Mouse (Mus musculus): Measurements from ENCODE around the gene Clpp. TPM values are rescaled to one million over a fixed set of nuclear protein-coding genes. Genes with fewer than 3 reads are reported as not detected.

The Clpp gene
- total and polyA plus RNA-seq, 3 experiments: 48.1 to 208 (median 75.3) TPM

- TF ChIP-seq GATA2 (IDR thresholded peaks at IDR 0.05; ENCODE audit: borderline replicate concordance, low read depth, low read length) (no peak), CTCF (IDR thresholded peaks at IDR 0.05; ENCODE audit: low read depth, low read length) (no peak), GATA1 (IDR thresholded peaks at IDR 0.05; ENCODE audit: borderline replicate concordance, low read length) (no peak), TAL1 (conservative IDR thresholded peaks at IDR 0.05; ENCODE audit: low read depth, low read length) (no peak), POLR2AphosphoS5 (IDR thresholded peaks at IDR 0.05; ENCODE audit: insufficient replicate concordance, low read depth, low read length) (no peak)
- no peaks in the 10 kb centered on the region for H3K36me3 ChIP-seq (replicated peaks)
- H3K27me3 ChIP-seq (ENCODE audit: insufficient read depth, low read length): peaks cover 31% of the 10 kb centered on the region
- H3K4me3 ChIP-seq (ENCODE audit: low read depth, low read length): no peak overlapping the region
- ATAC-seq (ENCODE audit: extremely low read depth, insufficient number of reproducible peaks, low FRiP score, poor library complexity, severe bottlenecking): no peak
- peaks cover 10% of the 10 kb centered on the region for H3K4me1 ChIP-seq (ENCODE audit: insufficient read depth, low read depth, low read length)
- no peak for DNase-seq (ENCODE audit: low spot score)
- no peaks in the 10 kb centered on the region for H3K9me3 ChIP-seq (replicated peaks)
These were observed 5.2 kb upstream of the Clpp start for GRCm38 (mm10) chr17:56984886-56985285.

GRCm38 (mm10) chr17:56985656-56986055 lies 4.4 kb upstream of the Clpp start:
- Histone ChIP-seq H3K36me3 (replicated peaks) (no peaks in the 10 kb centered on the region), H3K27me3 (ENCODE audit: insufficient read depth, low read length) (peaks cover 31% of the 10 kb centered on the region), H3K4me3 (ENCODE audit: low read depth, low read length) (no peak overlapping the region), H3K9me3 (replicated peaks) (no peaks in the 10 kb centered on the region), H3K4me1 (ENCODE audit: insufficient read depth, low read depth, low read length) (peaks cover 14% of the 10 kb centered on the region)
- TF ChIP-seq GATA1 (IDR thresholded peaks at IDR 0.05; ENCODE audit: borderline replicate concordance, low read length) (no peak), POLR2AphosphoS5 (IDR thresholded peaks at IDR 0.05; ENCODE audit: insufficient replicate concordance, low read depth, low read length) (no peak), TAL1 (conservative IDR thresholded peaks at IDR 0.05; ENCODE audit: low read depth, low read length) (no peak), CTCF (IDR thresholded peaks at IDR 0.05; ENCODE audit: low read depth, low read length) (no peak), GATA2 (IDR thresholded peaks at IDR 0.05; ENCODE audit: borderline replicate concordance, low read depth, low read length) (no peak)
- no peak for ATAC-seq (ENCODE audit: extremely low read depth, insufficient number of reproducible peaks, low FRiP score, poor library complexity, severe bottlenecking)
- DNase-seq (ENCODE audit: low spot score): no peak

GRCm38 (mm10) chr17:56986105-56986805 lies 3.9 kb upstream of the Clpp start:
- TF ChIP-seq GATA1 (IDR thresholded peaks at IDR 0.05; ENCODE audit: borderline replicate concordance, low read length) (no peak), CTCF (IDR thresholded peaks at IDR 0.05; ENCODE audit: low read depth, low read length) (no peak), POLR2AphosphoS5 (IDR thresholded peaks at IDR 0.05; ENCODE audit: insufficient replicate concordance, low read depth, low read length) (no peak), TAL1 (conservative IDR thresholded peaks at IDR 0.05; ENCODE audit: low read depth, low read length) (no peak), GATA2 (IDR thresholded peaks at IDR 0.05; ENCODE audit: borderline replicate concordance, low read depth, low read length) (no peak)
- peaks cover 19% of the 10 kb centered on the region for H3K4me1 ChIP-seq (ENCODE audit: insufficient read depth, low read depth, low read length)

GRCm38 (mm10) chr17:56988441-56988840 lies 1.7 kb upstream of the Clpp start:
- peaks cover 18% of the 10 kb centered on the region for H3K27me3 ChIP-seq (ENCODE audit: insufficient read depth, low read length)
- ATAC-seq (ENCODE audit: extremely low read depth, insufficient number of reproducible peaks, low FRiP score, poor library complexity, severe bottlenecking) (no peak), DNase-seq (ENCODE audit: low spot score) (no peak)
- H3K4me3 ChIP-seq (ENCODE audit: low read depth, low read length): no peak overlapping the region
- peaks cover 34% of the 10 kb centered on the region for H3K4me1 ChIP-seq (ENCODE audit: insufficient read depth, low read depth, low read length)
- no peaks in the 10 kb centered on the region for H3K9me3 ChIP-seq (replicated peaks)
- H3K36me3 ChIP-seq (replicated peaks): peaks cover 23% of the 10 kb centered on the region
- no peak for TF ChIP-seq CTCF (IDR thresholded peaks at IDR 0.05; ENCODE audit: low read depth, low read length)
- TF ChIP-seq GATA1 (IDR thresholded peaks at IDR 0.05; ENCODE audit: borderline replicate concordance, low read length): no peak
- no peak for TF ChIP-seq TAL1 (conservative IDR thresholded peaks at IDR 0.05; ENCODE audit: low read depth, low read length)
- TF ChIP-seq GATA2 (IDR thresholded peaks at IDR 0.05; ENCODE audit: borderline replicate concordance, low read depth, low read length): no peak
- TF ChIP-seq POLR2AphosphoS5 (IDR thresholded peaks at IDR 0.05; ENCODE audit: insufficient replicate concordance, low read depth, low read length): no peak

More at GRCm38 (mm10) chr17:56986105-56986805, 3.9 kb upstream of the Clpp start:
- Histone ChIP-seq H3K4me3 (ENCODE audit: low read depth, low read length) (no peak overlapping the region), H3K36me3 (replicated peaks) (peaks cover 4% of the 10 kb centered on the region), H3K27me3 (ENCODE audit: insufficient read depth, low read length) (peaks cover 27% of the 10 kb centered on the region), H3K9me3 (replicated peaks) (no peaks in the 10 kb centered on the region)
- DNase-seq (ENCODE audit: low spot score) (no peak), ATAC-seq (ENCODE audit: extremely low read depth, insufficient number of reproducible peaks, low FRiP score, poor library complexity, severe bottlenecking) (no peak)

GRCm38 (mm10) chr17:56988921-56989430 lies 1.1 kb upstream of the Clpp start:
- H3K9me3 ChIP-seq (replicated peaks): no peaks in the 10 kb centered on the region
- ATAC-seq (ENCODE audit: extremely low read depth, insufficient number of reproducible peaks, low FRiP score, poor library complexity, severe bottlenecking) (no peak), DNase-seq (ENCODE audit: low spot score) (no peak)
- H3K4me3 ChIP-seq (ENCODE audit: low read depth, low read length): no peak overlapping the region; the same call in 1 of the 2 replicates
- peaks cover 38% of the 10 kb centered on the region for H3K4me1 ChIP-seq (ENCODE audit: insufficient read depth, low read depth, low read length)
- TF ChIP-seq GATA1 (IDR thresholded peaks at IDR 0.05; ENCODE audit: borderline replicate concordance, low read length) (no peak), TAL1 (conservative IDR thresholded peaks at IDR 0.05; ENCODE audit: low read depth, low read length) (no peak), POLR2AphosphoS5 (IDR thresholded peaks at IDR 0.05; ENCODE audit: insufficient replicate concordance, low read depth, low read length) (no peak)
- H3K27me3 ChIP-seq (ENCODE audit: insufficient read depth, low read length): peaks cover 18% of the 10 kb centered on the region
- peaks cover 29% of the 10 kb centered on the region for H3K36me3 ChIP-seq (replicated peaks)

GRCm38 (mm10) chr17:56989467-56990114 lies 514 bp upstream of the Clpp start:
- Histone ChIP-seq H3K4me1 (ENCODE audit: insufficient read depth, low read depth, low read length) (peaks cover 38% of the 10 kb centered on the region), H3K9me3 (replicated peaks) (no peaks in the 10 kb centered on the region), H3K27me3 (ENCODE audit: insufficient read depth, low read length) (peaks cover 18% of the 10 kb centered on the region), H3K4me3 (ENCODE audit: low read depth, low read length) (peak overlapping the region; percentile 97), H3K36me3 (replicated peaks) (peaks cover 35% of the 10 kb centered on the region)
- peak; percentile 84 for ATAC-seq (ENCODE audit: extremely low read depth, insufficient number of reproducible peaks, low FRiP score, poor library complexity, severe bottlenecking)
- no peak for TF ChIP-seq POLR2AphosphoS5 (IDR thresholded peaks at IDR 0.05; ENCODE audit: insufficient replicate concordance, low read depth, low read length)
- TF ChIP-seq GATA2 (IDR thresholded peaks at IDR 0.05; ENCODE audit: borderline replicate concordance, low read depth, low read length): no peak
- no peak for TF ChIP-seq TAL1 (conservative IDR thresholded peaks at IDR 0.05; ENCODE audit: low read depth, low read length)
- TF ChIP-seq GATA1 (IDR thresholded peaks at IDR 0.05; ENCODE audit: borderline replicate concordance, low read length): no peak
- TF ChIP-seq CTCF (IDR thresholded peaks at IDR 0.05; ENCODE audit: low read depth, low read length): no peak
- DNase-seq (ENCODE audit: low spot score): peak; percentile 70

All from G1E (cell line).